Mouse (Mus musculus): ENCODE measurements around the gene Xrcc1.

Gene Xrcc1

DNA sequence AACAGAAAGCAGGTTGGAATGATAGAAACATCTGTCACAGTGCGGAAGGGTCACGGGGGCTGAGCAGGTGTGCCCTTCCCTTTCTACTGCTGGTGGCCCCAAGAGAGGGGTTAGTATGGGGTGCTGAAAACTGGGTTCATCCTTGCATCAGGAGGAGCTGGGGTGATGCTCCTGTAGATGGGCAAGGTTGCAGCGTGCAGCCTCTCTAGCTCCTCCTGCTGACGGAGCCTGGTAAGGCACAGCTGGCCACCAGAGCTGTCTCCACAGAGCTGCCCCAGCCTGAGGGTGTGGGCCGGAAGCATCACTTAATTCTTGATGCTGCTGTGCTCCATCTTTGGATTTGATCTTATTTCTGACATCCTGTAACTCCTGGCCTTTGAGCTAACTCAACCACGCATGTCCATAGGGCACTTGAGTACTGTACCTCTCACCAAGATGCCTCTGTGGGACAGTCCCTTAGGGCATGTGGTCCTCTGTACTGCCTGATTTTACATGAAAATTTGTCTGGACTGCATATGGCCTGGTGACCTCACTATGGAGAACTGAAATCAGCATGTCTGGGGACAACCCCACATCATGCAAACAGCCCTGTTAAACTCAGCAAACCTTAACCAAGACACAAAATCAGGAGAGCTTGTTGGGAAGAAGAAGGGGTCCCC, 18.6 kb downstream of the Xrcc1 start:
- DNase-seq (ENCODE audit: inconsistent age in 2 of 2, low spot score in 1 of 2): peak; percentile 56 to 85

DNA sequence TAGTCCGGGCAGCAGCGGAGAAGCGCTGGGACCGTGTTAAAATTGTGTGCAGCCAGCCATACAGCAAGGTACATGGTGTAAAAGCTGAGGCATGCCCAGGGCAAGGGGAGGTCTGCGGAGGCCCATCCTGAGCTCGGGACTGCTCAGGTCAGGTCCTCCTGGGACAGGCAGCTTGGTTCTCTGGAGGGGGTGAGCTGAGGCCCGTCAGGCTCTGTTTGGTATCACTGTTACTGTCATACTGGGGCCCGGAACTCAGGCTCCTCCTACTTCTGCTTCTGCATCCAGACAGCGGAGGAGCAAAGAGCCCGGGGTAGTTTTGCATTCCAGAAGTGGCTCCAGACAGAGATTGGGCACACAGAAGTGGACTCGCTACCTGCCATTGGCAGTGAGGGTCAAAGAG, 19.5 kb downstream of the Xrcc1 start:
- DNase-seq (ENCODE audit: inconsistent age in 2 of 2, low spot score in 1 of 2): no peak

DNA sequence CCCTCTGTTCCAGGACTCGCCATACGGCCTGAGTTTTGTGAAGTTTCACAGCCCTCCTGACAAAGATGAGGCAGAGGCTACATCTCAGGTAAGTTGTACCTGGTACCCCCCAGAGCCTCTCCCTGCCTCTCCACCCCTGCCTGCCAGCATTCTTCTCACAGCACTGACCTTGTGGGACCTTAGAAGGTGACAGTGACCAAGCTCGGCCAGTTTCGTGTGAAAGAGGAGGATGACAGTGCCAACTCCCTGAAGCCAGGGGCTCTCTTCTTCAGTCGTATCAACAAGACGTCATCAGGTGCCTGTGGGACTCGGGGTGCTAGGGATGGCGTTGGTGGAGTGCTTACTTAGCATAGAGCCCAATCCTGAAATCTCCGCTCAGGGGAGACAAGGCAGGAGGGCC, 20.1 kb downstream of the Xrcc1 start:
- DNase-seq (ENCODE audit: inconsistent age in 2 of 2, low spot score in 1 of 2): no peak

DNA sequence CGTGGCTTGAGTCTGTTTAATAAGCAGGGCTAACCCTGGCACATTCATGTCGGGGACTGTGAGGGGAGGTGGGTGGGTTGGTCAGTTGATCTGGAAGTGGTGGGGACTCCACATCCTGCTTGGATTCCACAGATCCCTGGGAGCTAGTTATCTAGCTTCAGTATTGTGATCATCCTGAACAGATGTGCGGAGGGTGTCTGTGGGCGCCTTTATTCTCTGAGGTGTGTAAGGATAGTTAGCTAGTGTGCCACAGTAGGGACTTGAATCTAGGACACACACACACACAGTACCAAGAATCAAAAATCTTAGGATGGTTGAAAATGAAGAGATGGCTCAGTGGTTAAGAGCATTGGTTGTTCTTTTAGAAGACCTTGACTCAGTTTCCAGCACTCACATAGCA, 22.4 kb downstream of the Xrcc1 start:
- DNase-seq (ENCODE audit: inconsistent age in 2 of 2, low spot score in 1 of 2): no peak

DNA sequence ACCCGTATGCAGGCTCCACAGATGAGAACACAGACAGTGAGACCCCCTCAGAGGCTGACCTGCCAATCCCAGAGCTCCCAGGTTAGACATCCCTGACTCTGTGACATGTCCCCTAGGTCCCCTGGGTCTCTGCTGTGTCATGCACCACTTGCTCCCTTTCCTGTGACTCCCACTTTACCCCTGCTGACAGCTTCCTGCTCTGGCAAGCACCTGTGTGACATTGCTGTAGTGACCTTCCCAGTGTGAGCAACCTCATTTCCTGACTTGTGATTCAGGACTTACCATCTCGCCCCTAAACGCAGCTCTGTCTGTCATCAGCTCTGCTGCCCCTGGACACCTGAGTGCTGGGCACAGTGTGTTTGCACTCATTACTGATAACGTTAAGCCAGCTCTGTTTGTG, 25.0 kb downstream of the Xrcc1 start:
- DNase-seq (ENCODE audit: inconsistent age in 2 of 2, low spot score in 1 of 2): no peak

DNA sequence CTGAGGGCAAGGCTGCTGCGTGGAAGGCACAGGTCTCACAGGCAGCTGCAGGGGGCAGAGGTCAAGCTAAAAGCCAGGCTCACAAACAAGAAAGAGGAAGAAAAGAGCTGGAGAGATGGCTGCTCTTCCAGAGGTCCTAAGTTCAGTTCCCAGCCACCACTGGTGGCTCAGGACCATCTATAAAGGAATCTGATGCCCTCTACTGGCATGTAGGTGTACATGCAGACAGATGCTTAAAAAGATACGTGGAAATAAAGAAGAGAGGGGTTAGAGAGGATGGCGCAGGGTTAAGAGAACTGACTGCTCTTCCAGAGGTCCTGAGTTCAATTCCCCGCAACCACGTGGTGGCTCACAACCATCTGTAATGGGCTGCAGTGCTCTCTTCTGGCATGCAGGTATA, 26.4 kb downstream of the Xrcc1 start:
- DNase-seq (ENCODE audit: inconsistent age in 2 of 2, low spot score in 1 of 2): no peak

DNA sequence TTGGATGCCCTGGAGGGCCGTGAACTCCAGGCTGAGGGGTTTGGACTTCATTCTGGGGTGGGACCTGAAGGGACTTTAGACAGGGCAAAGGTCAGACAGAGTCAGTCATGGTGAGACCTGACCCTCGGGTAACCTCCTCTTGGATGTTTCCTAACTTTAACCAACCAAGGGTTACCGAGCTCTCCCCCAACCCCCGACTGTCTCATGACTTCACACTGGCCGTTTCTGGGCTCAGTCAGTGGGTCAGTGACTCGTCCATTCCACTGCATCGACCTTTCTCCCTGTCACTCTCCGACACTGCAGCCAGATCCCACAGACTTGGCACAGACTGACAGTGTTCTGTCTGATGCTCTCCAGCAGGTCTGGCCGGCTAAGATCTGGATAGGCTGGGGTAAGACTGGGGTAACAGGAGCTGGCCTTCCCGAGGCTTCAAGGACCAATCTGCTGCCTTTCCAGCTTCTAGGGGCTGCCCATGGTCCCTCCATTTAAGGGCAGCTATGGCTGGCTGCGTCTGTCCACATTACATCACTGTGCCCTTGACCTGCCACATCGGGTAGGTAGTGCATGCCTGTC, 28.2 kb downstream of the Xrcc1 start:
- peak; percentile 51 to 60 for DNase-seq (ENCODE audit: inconsistent age in 2 of 2, low spot score in 1 of 2)

DNA sequence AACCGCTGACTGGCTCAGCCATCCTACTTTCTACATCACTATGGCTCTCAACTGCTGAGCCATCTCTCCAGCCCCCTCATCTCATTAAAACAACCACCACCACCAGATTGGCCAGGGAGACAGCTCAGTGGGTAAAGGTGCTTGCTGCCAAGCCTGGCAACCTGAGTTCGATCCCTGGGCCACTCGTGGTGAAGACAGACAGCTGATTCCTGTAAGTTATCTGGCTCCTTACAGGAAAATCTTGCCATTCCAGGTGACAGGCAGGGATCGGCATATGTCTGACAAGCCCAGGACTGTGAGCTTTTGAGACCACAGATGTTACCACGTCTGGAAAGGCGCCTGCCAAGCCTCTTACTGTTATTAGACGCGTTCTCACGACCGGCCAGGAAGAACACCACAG, 31.7 kb downstream of the Xrcc1 start:
- DNase-seq (ENCODE audit: inconsistent age in 2 of 2, low spot score in 1 of 2): no peak

DNA sequence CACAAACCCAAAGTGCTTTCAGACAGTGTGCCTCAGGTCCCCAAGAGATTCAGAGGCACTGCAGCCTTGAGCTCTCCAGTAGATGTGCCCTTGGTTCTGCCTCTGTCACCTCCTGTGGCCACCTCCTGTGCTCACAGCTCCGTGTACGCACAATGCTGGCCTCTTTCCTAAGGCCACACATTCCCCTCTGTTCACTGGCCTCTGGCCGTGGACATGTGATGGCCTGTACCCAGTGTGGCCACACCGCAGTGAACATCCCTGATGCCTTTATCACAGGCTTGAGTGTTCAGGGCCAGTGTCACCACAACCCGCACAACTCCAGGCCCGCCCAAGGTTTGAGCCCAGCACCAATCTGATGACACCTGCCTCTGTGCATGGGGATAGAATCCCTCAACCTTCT, 38.8 kb downstream of the Xrcc1 start:
- DNase-seq (ENCODE audit: inconsistent age in 2 of 2, low spot score in 1 of 2): peak; percentile 53 to 75

DNA sequence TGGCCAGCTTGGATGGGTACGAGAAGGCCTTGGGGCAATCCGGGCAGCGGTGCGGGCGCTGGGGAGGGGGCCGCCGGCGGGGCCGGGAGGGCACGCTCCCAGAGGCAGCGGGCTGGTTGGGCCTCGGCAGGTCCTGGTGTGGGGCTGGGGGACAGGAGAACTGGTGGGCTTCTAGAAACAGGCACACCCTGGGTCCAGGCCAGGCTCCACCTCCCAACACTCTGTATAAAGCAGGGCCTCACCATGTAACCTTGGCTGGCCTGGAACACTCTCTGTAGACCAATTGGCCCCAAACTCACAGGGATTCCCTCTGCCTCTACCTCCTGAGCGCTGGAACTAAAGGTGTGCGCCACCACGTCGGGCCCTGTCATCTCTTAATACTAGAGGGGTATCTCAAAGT, 39.9 kb downstream of the Xrcc1 start:
- no peak for DNase-seq (ENCODE audit: inconsistent age in 2 of 2, low spot score in 1 of 2)

DNA sequence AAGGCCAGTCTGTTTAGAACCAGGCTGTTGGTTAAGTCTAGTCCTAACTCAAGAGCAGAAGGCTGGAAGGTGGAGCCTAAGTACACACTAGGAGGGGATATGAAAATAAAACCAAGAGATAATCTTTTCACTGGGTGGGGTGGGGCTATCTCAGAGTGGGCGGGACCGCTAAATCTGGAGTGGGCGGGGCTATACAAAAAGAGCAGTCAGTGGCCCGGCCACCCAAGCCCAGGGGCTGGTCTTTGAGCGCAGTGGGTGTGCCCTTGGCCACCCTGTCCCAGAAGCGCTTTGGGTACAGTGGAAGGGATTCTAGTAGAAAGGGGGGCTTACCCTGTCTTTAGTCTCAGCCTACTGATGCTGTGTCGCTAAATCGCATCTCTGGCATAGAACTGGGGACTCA, 40.7 kb downstream of the Xrcc1 start:
- no peak for DNase-seq (ENCODE audit: inconsistent age in 2 of 2, low spot score in 1 of 2)

DNA sequence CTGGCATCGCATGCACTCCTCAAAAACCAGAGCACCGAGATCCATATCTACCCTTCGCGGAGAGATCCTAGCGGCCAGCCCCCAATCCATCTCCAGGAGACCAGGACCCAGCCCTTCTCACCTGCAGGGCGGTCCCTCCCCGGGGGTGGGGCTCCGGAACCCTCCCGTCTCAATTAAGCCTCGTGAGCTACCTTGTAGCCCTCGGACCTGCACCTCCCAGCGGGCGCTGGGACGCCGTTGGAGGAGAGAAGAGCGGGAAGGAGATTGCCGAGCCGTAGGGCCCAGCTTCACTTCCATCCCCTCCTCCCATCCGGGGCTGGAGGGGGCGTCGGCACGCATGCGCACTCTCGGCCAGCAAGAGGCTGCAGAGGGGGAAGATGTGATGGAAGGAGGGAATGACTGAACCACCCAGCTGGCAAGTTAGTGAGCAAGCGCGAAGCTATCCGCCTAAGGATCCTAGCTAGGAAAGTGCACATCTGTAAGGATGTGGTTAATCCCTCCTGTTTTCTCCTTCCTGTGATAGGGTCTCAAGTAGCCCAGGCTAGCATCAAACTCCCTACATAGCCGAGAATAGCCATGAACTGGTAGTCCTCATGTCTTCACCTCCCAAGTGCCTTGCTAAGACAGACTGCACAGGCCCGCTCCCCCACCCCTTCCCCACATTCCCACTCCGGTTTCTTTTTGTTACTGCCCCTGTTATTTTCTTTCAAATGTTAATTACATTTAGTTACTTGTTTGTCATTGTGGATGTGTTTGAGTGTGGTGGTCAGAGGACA, 41.4 kb downstream of the Xrcc1 start, which contains the start of the genes Ethe1 and Zfp575:
Gene Ethe1, plus strand, starts transcription at position 214 of the 776 bp plus-strand sequence.
Gene Zfp575, minus strand, starts transcription at position 312 of the 776 bp plus-strand sequence.
- DNase-seq (ENCODE audit: inconsistent age in 2 of 2, low spot score in 1 of 2): peak in 1 of 2 experiments; percentile 57

DNA sequence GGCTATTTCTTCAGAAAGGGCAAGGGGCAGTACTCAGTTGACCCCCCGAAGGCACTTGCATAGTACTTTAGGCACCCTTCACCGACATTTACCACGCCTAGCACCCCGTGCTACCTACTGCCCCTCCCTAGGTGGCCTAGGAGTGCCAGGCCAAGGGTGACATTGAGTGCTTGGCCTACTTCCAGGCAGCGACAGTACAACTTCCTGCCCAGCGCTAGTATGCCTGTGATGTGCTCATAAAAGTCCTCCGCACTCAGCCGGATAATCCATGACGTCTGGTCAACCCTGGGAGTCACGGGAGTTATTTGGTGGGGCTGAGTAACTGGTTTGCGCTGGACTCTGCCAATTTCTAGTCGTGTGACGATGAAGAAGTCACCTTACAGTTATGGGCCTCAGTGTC, 42.2 kb downstream of the Xrcc1 start:
- peak; percentile 79 to 89 for DNase-seq (ENCODE audit: inconsistent age in 2 of 2, low spot score in 1 of 2)

DNA sequence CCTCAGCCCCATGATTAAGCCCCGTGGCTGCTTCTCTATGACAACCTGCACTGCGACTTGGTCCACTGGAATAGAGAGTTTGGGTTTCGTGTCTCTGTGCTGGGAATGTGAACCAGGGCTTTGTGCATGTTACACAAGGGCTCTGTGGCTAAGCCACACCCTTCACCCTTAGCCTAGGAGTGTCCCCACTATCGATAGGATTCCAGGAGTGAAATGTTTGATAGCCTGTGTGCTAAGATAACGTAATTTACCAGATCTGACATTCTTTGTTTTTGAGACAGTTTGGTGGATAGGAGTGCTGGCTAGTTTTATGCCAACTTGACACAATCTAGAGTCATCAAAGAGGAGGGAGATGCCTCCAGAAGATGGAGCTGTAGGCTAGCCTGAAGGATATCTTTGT, 45.6 kb downstream of the Xrcc1 start:
- no peak for DNase-seq (ENCODE audit: inconsistent age in 2 of 2, low spot score in 1 of 2)

DNA sequence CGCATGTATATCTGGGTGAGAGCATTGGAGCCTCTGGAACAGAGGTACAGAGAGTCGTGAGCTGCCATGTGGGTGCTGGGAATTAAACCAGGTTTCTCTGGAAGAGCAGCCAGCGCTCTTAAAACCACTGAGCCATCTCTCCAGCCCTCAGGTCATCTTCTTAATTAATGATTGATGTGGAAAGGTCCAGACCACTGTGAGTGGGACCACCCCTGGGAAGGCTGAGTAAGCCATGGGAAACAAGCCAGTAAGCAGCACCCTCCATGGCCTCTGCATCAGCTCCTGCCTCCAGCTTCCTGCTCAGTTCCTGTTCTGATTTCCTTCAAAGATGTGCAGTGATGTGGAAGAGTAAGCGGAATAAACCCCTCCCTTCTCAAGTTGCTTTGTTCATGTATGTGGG, 46.1 kb downstream of the Xrcc1 start:
- DNase-seq (ENCODE audit: inconsistent age in 2 of 2, low spot score in 1 of 2): no peak

DNA sequence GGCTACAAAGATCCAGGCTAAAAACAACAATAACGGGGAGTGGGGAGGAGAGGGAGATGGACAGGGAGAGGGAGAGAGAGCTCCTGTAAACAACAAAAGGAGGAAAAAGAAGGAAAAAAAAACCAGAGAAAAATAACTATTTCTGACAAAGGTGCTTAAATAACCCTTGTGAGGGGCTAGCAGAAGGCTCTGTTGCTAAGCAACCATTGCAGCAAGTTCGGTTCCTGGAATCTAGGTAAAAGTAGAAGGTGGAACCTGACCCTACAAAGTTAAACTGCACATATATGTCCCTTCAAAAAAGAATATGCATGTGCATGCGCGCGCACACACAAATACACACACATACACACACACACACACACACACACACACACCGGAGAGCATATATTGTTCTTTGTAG, 46.7 kb downstream of the Xrcc1 start:
- DNase-seq (ENCODE audit: inconsistent age in 2 of 2, low spot score in 1 of 2): no peak

DNA sequence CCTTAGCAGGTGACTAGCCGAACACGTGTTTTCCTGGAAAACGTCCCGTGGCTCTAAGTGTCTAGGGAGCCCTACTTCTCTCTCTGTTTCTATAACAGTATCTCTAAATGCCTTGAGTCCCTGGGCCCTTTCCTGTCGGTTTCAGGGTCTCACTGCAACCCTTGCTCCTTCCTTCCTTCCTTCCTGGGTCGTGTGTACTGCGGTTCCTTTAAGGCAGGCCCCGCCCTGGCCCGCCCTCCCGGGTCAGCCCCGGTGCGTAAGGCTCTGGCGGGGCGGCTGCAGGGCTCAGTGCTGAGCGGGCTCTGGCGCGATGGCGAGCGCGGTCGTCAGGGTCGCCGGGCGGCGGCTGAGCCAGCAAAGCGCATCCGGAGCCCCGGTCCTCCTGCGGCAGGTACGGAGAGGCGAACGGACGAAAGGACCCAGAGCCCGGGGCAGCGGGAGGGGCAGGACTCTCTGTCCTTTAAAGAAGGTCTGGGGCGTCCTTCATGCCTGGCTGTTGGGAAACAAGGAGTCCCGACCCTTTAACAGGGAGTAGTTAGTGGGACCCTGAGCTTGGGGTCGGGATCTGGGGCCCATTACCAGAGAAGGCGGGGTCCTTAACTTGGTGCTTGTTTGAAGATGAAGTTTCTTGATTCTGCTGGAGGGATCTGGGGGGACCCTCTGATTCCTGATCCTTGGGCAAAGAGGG, 47.7 kb downstream of the Xrcc1 start:
- peak; percentile 85 to 93 for DNase-seq (ENCODE audit: inconsistent age in 2 of 2, low spot score in 1 of 2)

DNA sequence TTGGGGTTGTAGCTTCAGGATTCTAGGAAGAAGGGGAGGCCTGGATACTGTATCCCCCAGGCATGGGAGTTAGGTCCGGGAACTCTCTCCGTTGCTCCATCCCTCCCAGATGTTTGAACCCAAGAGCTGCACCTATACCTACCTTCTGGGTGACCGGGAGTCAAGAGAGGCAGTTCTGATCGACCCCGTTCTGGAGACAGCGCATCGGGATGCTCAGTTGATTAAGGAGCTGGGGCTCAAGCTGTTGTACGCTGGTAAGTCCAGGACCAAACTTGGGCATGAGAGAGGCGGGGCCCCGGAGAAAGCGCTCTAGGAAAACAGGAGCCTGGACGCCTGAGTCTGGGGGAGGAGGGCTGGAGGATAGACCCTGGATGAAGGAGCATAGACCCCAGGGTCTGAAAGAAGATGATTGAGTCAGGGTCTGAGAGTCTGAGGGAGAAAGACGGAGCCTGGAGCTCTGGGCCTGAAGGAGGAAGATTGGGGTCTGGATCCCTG, 48.3 kb downstream of the Xrcc1 start:
- DNase-seq (ENCODE audit: inconsistent age in 2 of 2, low spot score in 1 of 2): peak in 1 of 2 experiments; percentile 60

DNA sequence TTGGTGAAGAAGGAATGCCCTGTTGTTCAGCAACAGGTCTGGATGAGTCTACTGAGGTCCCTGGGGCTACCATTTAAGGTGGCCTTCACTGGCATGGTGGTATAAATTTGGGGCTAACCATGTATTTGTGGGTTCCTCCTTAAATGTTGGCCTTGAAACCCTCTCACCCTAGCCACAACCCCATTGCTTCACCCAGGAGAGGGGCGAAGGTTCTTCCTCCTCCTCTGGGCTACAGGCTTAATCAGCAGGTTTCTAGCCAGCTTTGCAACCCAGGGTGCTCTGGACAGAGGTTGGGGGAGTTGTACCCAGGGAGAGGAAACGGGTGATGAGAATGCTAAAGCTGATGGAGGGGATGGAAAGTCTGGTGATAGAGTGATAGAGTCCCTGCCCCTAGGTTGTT, 49.4 kb downstream of the Xrcc1 start:
- DNase-seq (ENCODE audit: inconsistent age in 2 of 2, low spot score in 1 of 2): no peak

DNA sequence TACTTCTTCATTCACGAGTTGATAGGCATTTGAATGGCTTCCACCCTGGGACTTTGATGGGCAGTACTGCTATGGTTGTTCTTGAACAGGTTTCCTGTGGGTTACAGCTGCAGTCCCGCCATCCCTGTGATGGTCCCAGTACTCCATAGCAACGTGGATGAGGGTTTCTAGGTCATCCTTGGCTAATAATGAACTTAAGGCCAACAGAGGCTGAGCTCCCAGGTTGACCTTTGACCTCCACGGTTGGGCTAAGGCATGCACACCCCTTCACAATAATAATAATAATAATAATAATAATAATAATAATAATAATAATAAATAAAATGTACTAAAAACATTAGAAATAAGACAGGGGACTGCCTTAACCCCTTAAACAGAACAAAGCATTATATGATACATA, 52.0 kb downstream of the Xrcc1 start:
- no peak for DNase-seq (ENCODE audit: inconsistent age in 2 of 2, low spot score in 1 of 2)

Measured in adrenal gland, adult (tissue).